Mouse (Mus musculus): ENCODE measurements around the gene Micu1. TPM values are rescaled to one million over a fixed set of nuclear protein-coding genes. Genes with fewer than 3 reads are reported as not detected.

Gene Micu1
- polyA plus RNA-seq, 1 experiment: 57.5 TPM

- peaks cover 15% of the 10 kb centered on the region for H3K4me1 ChIP-seq (replicated peaks; ENCODE audit: control insufficient read depth, insufficient read depth, low read length)
- peak overlapping the region; percentile 76 for H3K27ac ChIP-seq (ENCODE audit: control insufficient read depth, insufficient read depth, low read length)
- H3K4me3 ChIP-seq (ENCODE audit: control insufficient read depth, insufficient read depth, low read length): no peak overlapping the region
- H3K27me3 ChIP-seq (ENCODE audit: control insufficient read depth, insufficient read depth, low read length): no peaks in the 10 kb centered on the region
- peak; percentile 10 for DNase-seq
- TF ChIP-seq POLR2A (IDR thresholded peaks at IDR 0.05; ENCODE audit: control insufficient read depth, extremely low read depth, insufficient read depth, low read length, poor library complexity) (no peak), CTCF (IDR thresholded peaks at IDR 0.05; ENCODE audit: borderline replicate concordance, control insufficient read depth, extremely low read depth, insufficient read depth, low read length, poor library complexity) (no peak)
- no peaks in the 10 kb centered on the region for H3K36me3 ChIP-seq (ENCODE audit: control insufficient read depth, insufficient read depth, low read length)
- WGBS: 10% methylated on average over 3 of the region's 3 CpGs
Observed at GRCm38 (mm10) chr10:59793454-59793853, 91.2 kb downstream of the Micu1 start.

DNA sequence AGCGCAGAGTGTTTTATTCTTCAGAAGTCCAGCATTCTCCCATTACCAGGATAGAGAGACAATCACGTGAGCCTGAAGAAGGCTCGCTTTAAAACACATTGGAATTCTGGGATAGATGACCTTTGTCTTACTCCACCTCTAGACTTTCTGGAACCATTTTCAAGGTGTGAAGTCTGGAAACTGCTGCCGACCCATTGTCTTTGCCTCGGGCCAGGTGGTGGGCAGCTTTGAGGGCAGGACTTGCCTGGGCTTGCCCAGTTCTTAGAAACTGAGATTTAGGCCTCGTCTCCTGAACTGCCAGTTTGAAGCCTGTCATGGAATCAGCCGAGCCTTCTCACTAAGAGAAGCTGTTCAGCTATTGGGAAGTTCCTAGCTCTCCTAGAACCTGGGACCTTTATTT lies 92.8 kb downstream of the Micu1 start:
- H3K4me1 ChIP-seq (replicated peaks; ENCODE audit: control insufficient read depth, insufficient read depth, low read length): peaks cover 18% of the 10 kb centered on the region
- H3K36me3 ChIP-seq (ENCODE audit: control insufficient read depth, insufficient read depth, low read length): no peaks in the 10 kb centered on the region
- 97% methylated on average over 7 of the region's 7 CpGs for WGBS
- no peak for DNase-seq
- no peak overlapping the region for H3K27ac ChIP-seq (ENCODE audit: control insufficient read depth, insufficient read depth, low read length)
- no peaks in the 10 kb centered on the region for H3K27me3 ChIP-seq (ENCODE audit: control insufficient read depth, insufficient read depth, low read length)
- H3K4me3 ChIP-seq (ENCODE audit: control insufficient read depth, insufficient read depth, low read length): no peak overlapping the region
- TF ChIP-seq POLR2A (IDR thresholded peaks at IDR 0.05; ENCODE audit: control insufficient read depth, extremely low read depth, insufficient read depth, low read length, poor library complexity) (no peak), CTCF (IDR thresholded peaks at IDR 0.05; ENCODE audit: borderline replicate concordance, control insufficient read depth, extremely low read depth, insufficient read depth, low read length, poor library complexity) (no peak)

GRCm38 (mm10) chr10:59795902-59796301 lies 93.6 kb downstream of the Micu1 start:
- no peak overlapping the region for H3K27ac ChIP-seq (ENCODE audit: control insufficient read depth, insufficient read depth, low read length)
- WGBS: 96% methylated on average over 4 of the region's 4 CpGs
- H3K27me3 ChIP-seq (ENCODE audit: control insufficient read depth, insufficient read depth, low read length): no peaks in the 10 kb centered on the region
- peaks cover 19% of the 10 kb centered on the region for H3K4me1 ChIP-seq (replicated peaks; ENCODE audit: control insufficient read depth, insufficient read depth, low read length)
- DNase-seq: no peak
- no peak for TF ChIP-seq POLR2A (IDR thresholded peaks at IDR 0.05; ENCODE audit: control insufficient read depth, extremely low read depth, insufficient read depth, low read length, poor library complexity)
- no peak for TF ChIP-seq CTCF (IDR thresholded peaks at IDR 0.05; ENCODE audit: borderline replicate concordance, control insufficient read depth, extremely low read depth, insufficient read depth, low read length, poor library complexity)
- no peaks in the 10 kb centered on the region for H3K36me3 ChIP-seq (ENCODE audit: control insufficient read depth, insufficient read depth, low read length)
- H3K4me3 ChIP-seq (ENCODE audit: control insufficient read depth, insufficient read depth, low read length): no peak overlapping the region

DNA sequence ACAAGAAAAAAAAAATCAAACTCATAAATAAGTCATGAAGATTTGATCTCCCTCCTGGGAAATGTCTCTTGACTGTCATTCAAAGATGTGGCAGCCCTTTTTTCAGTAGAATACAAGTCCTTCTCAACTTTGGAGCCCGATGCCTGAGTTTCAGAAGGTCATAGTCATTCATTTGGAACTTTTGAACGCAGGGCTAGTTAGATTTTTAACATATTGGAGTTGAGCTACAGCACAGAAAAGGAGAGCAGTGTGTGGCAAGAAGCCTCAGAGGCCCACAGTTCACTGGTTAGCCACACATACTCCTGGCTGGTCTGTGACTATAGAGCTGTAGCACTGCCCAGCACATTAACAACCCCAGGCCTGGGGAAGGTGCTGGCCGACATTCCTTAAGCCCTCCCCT lies 96.1 kb downstream of the Micu1 start:
- H3K36me3 ChIP-seq (ENCODE audit: control insufficient read depth, insufficient read depth, low read length): no peaks in the 10 kb centered on the region
- H3K4me1 ChIP-seq (replicated peaks; ENCODE audit: control insufficient read depth, insufficient read depth, low read length): peaks cover 12% of the 10 kb centered on the region
- 96% methylated on average over 3 of the region's 3 CpGs for WGBS
- no peak for DNase-seq
- H3K27ac ChIP-seq (ENCODE audit: control insufficient read depth, insufficient read depth, low read length): no peak overlapping the region
- no peaks in the 10 kb centered on the region for H3K27me3 ChIP-seq (ENCODE audit: control insufficient read depth, insufficient read depth, low read length)
- TF ChIP-seq POLR2A (IDR thresholded peaks at IDR 0.05; ENCODE audit: control insufficient read depth, extremely low read depth, insufficient read depth, low read length, poor library complexity) (no peak), CTCF (IDR thresholded peaks at IDR 0.05; ENCODE audit: borderline replicate concordance, control insufficient read depth, extremely low read depth, insufficient read depth, low read length, poor library complexity) (no peak)
- H3K4me3 ChIP-seq (ENCODE audit: control insufficient read depth, insufficient read depth, low read length): no peak overlapping the region

GRCm38 (mm10) chr10:59799303-59800044 lies 97.2 kb downstream of the Micu1 start:
- H3K36me3 ChIP-seq (ENCODE audit: control insufficient read depth, insufficient read depth, low read length): no peaks in the 10 kb centered on the region; the same call in 1 of the 2 replicates
- 92% methylated on average over 13 of the region's 13 CpGs for WGBS
- TF ChIP-seq POLR2A (IDR thresholded peaks at IDR 0.05; ENCODE audit: control insufficient read depth, extremely low read depth, insufficient read depth, low read length, poor library complexity) (no peak), CTCF (IDR thresholded peaks at IDR 0.05; ENCODE audit: borderline replicate concordance, control insufficient read depth, extremely low read depth, insufficient read depth, low read length, poor library complexity) (no peak)
- no peak for DNase-seq
- H3K4me3 ChIP-seq (ENCODE audit: control insufficient read depth, insufficient read depth, low read length): no peak overlapping the region
- peaks cover 7% of the 10 kb centered on the region; the same call in 1 of the 2 replicates for H3K4me1 ChIP-seq (replicated peaks; ENCODE audit: control insufficient read depth, insufficient read depth, low read length)
- H3K27me3 ChIP-seq (ENCODE audit: control insufficient read depth, insufficient read depth, low read length): no peaks in the 10 kb centered on the region
- no peak overlapping the region for H3K27ac ChIP-seq (ENCODE audit: control insufficient read depth, insufficient read depth, low read length)

DNA sequence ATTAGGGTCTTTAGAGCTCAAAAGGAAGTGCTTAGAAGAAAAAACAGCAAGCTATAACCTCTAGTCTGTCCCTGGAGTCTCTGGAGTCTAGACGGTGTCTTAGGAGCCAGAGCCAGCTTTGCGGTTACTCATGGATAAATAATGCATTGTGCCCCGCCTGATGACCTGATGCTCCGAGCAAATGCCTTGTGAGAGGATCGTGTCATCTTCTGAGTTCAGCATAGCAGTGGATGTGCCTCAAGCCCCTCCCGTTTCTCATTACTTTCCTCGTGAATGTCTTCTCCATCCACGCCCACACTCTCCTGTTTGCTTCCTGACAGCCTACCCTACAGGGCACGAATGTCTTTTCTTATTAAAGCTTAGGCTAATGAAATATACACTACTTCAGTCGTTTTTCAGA lies 97.9 kb downstream of the Micu1 start:
- H3K4me3 ChIP-seq (ENCODE audit: control insufficient read depth, insufficient read depth, low read length): no peak overlapping the region
- TF ChIP-seq CTCF (IDR thresholded peaks at IDR 0.05; ENCODE audit: borderline replicate concordance, control insufficient read depth, extremely low read depth, insufficient read depth, low read length, poor library complexity) (no peak), POLR2A (IDR thresholded peaks at IDR 0.05; ENCODE audit: control insufficient read depth, extremely low read depth, insufficient read depth, low read length, poor library complexity) (no peak)
- peaks cover 7% of the 10 kb centered on the region; the same call in 1 of the 2 replicates for H3K4me1 ChIP-seq (replicated peaks; ENCODE audit: control insufficient read depth, insufficient read depth, low read length)
- 78% methylated on average over 10 of the region's 10 CpGs for WGBS
- H3K27me3 ChIP-seq (ENCODE audit: control insufficient read depth, insufficient read depth, low read length): no peaks in the 10 kb centered on the region
- no peaks in the 10 kb centered on the region; the same call in 1 of the 2 replicates for H3K36me3 ChIP-seq (ENCODE audit: control insufficient read depth, insufficient read depth, low read length)
- no peak overlapping the region for H3K27ac ChIP-seq (ENCODE audit: control insufficient read depth, insufficient read depth, low read length)
- no peak for DNase-seq

All from thymus, adult 2 months (tissue).